Mouse (Mus musculus): ENCODE measurements around the gene Il17re.

The Il17re gene

DNA sequence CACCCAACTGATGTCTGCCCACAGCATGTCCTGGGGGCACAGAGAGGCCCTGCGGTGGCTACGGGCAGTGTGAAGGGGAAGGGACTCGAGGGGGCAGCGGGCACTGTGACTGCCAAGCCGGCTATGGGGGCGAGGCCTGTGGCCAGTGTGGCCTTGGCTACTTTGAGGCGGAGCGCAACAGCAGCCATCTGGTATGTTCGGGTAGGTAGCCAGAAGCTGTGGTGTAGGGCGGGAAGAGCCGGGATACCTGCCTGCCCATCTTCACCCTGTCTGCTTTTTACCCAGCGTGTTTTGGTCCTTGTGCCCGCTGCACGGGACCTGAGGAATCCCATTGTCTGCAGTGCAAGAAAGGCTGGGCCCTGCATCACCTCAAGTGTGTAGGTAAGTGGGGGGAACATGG lies 31.1 kb downstream of the Il17re start:
- DNase-seq (ENCODE audit: low spot score): no peak

DNA sequence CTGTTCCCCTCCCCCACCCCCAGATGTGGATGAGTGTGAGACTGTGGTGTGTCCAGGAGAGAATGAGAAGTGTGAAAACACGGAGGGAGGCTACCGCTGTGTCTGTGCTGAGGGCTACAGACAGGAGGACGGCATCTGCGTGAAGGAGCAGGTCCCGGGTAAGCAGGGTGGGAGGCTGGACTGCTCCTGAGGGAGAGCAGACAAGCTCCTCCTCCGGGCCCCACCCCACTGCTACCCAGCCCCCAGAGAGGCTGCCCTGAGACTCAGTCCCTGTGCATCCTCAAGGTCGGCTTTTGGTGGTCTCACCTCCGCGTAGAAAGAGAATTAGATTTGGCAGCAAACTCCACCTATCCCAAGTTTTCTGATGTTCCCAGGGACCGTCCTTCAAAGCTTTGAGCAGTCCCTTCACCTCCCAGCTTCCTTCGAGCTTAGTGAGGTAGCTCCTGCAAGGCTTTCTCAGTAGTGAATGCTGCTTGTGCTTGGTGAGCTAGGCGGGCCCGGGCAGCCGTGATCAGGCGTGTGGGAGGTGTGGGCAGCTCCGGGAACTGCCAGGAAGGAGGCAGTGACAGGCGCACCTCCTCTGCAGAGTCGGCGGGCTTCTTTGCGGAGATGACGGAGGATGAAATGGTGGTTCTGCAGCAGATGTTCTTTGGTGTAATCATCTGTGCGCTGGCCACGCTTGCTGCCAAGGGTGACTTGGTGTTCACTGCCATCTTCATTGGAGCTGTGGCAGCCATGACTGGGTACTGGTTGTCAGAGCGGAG lies 34.0 kb downstream of the Il17re start:
- DNase-seq (ENCODE audit: low spot score): no peak

DNA sequence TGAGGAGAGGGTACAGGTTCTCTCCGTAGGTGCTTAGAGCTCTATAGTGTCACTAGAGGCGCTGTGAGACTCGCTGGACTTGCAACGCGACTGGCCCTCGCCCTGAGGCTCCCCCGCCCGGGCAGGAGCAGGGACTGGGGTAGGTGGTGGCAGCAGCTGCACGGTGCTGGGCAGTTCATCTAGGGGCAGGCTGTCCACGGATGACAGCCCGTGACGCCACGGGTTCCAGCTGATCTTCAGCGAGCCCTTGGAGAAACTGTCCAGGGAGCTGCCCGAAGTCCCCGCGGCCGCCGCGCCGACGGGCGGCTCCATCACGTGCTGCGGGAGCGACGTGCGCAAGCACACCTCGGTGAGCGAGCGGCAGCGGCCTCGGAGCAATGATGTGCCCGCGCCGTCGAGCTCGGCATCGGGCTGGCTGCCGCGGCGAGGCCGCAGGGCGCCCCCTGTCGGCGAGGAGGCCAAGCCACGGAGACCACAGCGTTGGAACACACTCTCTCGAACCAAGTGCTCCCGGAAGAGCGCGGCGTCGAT lies 36.0 kb downstream of the Il17re start:
- no peak for DNase-seq (ENCODE audit: low spot score)

DNA sequence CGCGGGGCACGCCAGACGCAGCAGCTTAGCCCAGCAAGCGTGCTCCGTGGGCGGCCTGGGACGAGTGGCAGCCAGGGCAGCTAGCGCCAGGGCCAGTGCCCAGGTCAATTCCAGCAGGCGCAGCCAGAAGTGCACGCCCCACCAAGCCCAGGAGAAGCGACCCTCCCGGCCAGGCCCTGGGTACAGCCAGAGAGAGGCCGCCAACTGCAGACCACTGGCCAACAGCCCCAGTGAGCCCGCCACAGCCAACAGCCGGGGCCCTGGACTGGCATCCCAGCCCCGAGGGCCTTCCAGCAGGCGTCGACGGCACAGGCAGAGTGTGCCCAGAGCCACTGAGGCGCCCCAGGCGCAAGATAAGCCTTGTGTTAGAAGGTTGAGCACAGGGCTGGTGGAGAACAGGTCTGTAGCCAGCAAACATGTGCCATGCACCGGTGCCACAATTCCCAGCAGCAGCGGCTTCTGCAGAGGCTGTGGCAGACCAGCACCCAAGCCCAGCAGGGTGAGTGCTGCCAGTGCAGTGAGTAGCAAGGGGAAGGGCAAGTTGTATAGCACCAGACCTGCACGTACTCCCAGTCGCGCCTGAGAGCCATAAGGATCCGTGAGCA lies 36.9 kb downstream of the Il17re start:
- no peak for DNase-seq (ENCODE audit: low spot score)

DNA sequence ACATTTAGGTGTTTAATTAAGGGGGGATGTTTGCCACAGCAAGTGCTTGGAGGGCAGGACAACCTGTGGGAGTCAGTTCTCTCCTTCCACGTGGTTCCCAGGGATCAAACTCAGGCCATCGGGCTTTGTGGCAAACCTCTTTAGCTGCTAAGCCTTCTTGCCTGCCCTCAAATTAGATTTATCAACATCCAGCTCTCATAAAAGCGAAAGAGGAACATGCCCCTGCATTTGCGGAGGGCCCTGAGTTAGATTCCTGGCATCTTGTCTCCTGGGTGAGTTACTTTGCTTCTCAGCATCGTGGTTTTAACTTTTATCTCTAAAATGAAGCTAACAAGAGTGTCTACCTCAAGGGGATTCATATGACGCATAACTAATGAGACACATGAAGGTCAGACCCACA lies 41.1 kb downstream of the Il17re start:
- DNase-seq (ENCODE audit: low spot score): no peak

DNA sequence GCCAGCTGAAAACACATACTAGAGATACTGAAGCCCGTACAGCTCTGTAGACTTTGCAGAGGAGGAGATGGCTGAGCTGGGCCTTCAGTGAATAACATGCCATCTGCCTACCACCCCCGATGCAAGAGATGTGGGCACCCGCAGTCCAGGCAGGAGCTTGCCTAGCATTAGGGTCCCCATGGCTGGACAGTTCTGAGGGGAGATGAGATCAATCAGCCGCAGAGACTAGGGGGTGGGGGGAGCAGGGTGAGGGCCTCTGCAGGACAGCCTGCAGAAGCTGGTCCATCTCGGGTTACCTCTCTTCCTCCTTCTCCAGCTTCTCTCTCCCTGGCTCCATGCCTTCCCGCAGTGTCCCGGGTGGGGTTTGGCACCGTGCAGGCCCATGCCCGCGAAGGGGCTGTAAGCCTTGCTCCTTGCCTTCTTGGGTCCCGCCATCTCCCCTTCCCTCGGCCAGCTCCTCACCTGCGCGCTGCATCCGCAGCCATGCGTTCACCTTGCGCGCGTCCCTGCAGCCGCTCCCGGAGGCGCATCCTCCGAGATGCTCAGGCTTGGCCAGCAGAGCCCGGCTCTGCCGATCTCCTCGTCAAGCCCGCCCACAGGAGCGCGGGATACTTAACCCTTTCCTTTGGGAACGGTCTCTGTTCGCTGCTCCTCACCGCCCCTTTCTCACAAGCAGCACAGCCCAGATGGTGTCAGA lies 43.3 kb downstream of the Il17re start, which contains the start of gene Prrt3:
Gene Prrt3 (minus strand): TSS at position 544 of the 697 bp plus-strand sequence.
- no peak for DNase-seq (ENCODE audit: low spot score)

DNA sequence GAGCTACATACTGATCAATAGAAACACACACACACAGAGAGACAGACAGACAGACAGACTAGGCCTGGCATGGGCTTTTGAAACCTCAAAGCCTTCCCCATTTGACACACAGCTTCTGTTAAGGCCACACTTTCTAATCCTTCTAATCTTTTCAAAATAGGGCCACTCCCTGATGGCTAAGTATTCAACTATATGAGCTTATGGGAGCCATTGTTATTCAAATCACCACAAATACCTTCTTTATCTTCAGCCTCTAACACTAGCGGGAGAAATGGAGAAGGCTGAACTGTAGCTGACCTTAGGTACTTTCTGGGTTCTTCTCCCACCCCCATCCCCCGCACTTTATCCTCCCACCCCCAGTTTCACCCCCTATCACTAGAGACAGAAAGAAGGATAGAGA lies 44.5 kb downstream of the Il17re start:
- DNase-seq (ENCODE audit: low spot score): no peak

DNA sequence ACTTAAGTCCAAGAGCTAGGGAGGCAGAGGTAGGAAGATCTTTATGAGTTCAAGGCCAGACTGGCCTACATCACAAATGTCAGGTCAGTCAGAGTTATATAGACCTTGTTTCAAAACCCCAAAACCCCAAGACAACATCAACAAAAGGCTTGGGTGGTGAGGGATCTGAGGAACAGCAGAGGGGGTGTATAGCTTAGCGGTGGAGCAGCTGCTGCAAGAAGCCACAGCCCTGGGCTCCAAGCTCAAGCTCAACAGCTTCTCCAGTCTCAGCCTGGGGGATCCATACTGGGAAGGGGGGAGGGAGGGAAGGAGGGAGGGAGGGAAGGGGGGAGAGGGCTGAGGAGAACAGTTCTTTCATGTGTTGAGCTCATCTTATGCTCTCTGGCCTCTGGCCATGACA lies 47.4 kb downstream of the Il17re start:
- DNase-seq (ENCODE audit: low spot score): no peak

DNA sequence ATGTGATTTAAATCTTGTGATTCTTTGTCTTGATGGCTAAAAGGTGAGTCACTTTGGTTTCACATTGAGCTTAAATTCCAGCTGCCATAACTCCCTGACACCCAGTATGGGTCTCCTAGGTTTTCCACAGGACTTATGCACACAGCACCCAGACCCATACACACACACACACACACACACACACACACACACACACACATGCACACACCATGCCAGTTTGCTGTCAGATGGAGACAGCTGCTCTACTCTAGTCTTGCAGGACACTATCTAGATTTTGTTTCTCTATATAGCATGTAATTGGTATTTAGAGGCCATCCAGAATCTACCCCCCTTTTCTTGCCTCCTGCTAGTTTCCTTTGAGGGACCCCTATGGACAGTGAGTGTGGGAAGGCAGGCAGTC lies 48.8 kb downstream of the Il17re start:
- DNase-seq (ENCODE audit: low spot score): no peak

DNA sequence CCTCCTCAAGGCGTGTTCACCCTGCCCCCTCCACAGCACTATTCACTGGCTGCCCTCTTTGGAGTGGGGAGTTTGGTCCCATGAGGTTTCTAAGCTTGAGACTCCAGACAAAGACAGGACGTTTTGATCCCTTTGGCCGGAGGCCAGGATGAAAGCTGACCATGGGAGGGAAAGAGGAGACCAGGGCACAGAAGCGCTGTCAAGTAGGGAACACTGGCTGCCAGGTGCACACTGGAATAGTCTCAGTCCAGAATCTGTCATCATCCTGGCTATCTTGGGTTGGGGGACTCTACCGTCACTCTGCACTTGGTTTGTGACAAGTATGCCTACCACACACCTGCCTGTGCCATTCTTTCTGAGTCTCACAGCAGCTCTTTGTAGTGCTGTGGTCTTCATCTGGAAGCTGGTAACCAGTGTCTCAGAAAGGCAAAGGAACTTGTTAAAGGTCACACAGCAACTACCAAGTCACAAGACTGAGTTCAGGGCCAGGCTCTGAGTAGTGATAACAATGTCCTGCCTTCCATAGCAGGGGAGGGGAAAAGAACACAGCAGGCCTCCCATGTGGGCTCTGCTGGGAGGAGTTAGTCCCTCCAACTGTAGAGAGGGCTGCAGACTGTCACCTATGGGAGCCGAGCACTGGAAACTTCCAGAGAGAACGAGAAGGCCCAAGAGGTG lies 50.1 kb downstream of the Il17re start:
- DNase-seq (ENCODE audit: low spot score): peak; percentile 48

DNA sequence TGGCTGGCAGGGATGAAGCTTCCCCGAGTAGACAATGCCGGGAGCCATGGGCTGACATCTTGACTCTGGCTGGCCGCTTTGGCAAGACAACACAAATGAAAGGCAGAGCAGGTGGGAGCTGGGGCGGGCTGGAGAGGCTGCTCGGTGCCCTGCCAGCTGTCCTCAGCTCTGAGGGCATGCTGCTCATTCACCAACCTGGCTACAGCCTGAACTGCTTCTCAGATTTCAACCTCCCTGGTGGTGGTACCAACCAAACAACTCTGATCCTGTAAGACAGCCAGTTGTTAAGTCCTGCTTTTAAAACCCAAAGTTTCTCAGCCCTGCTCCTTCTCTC lies 50.6 kb downstream of the Il17re start:
- DNase-seq (ENCODE audit: low spot score): no peak

DNA sequence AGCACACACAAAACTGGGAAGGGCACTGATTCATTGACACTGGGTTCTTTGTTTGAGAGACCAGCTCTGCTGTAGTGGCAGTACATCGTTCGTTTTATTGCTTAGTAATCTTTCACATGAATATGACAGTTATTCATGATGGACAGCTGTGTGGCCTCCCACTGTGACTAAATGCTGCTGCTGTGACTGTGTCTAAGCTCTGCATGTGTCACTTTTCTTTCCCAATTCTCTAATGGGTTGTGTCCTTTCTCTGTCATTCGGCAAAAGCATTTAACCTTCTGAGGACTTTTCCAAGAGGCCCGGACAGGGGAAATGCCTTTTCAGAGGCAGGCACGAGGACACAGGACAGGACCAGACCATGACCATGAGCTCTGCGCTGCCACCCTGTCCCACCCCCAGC lies 55.7 kb downstream of the Il17re start:
- DNase-seq (ENCODE audit: low spot score): no peak

DNA sequence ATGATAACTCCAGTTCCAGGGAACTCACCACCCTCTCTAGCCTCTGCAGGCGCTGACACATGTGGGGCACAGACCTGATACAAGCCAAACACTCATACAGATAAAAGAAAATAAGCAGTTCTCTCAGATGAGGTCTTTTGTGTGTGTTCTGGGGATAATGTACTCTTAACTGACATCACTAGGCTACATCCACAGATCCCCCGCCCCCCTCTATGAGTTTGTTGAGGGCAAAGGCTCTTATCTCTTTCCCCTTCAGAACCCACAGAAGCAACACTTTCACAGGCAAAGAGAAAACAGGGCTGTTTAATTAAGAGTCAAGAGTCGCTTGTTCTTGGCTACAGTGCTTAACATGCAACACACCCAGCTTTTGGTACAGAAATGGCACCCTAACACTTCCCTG lies 56.3 kb downstream of the Il17re start:
- no peak for DNase-seq (ENCODE audit: low spot score)

DNA sequence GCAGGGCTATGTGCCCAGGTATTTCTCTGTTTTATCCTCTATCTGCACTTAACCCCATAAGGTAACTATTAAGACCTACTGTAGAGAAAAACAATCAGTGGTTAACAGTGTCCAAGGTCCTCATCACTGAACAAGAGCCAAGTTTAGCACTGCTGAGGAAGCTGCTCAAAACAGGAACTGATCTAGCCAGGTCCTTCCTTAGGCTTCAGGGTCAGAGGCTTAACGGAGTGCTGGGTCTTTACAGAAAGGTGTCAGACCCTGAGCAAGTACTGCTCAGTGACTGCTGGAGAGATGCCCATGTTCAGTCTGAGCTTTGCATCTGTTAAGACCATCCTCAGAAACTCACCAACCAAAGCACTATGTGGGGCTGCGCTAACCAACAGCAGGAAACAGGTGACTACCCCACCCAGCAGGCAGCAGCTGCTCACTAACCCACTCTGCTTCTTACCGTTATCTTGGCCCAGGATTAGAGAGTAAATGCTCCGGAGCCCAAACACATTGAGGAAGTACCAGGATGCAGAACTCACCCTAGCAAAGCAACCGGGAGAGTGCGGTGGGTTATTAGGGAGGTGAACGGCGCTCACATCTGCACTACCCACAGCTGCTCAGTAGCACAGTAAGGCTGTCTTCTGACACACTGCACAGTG lies 59.3 kb downstream of the Il17re start:
- no peak for DNase-seq (ENCODE audit: low spot score)
